Mouse (Mus musculus) liver, embryonic 11.5 days (tissue): ENCODE data around the gene Dsn1. TPM values are rescaled to one million over a fixed set of nuclear protein-coding genes. Genes with fewer than 3 reads are reported as not detected.

ENCODE experiments used
- ATAC-seq: fragments of 200-750 bp; cut with Nextera tagmentation; replicated peaks from 2 replicates; pipeline ENCODE4 v1.8.0; 2017; ENCODE audit warnings: moderate number of reproducible peaks, mild to moderate bottlenecking, moderate TSS enrichment, moderate library complexity; ENCODE audit not compliant: low FRiP score
- DNase-seq: peaks from one replicate; pipeline ENCODE4 v3.0.0-alpha.2; 2017; ENCODE audit warnings: low spot score
- H3K27ac ChIP-seq: fragments of 300-500 bp; sonication (generic); 2 replicates; pipeline ENCODE4 v1.5.1; 2014; ENCODE audit warnings: mild to moderate bottlenecking, low read depth, low read length, control low read depth
- H3K27me3 ChIP-seq: fragments of 300-500 bp; sonication (generic); replicated peaks from 2 replicates; pipeline ENCODE4 v1.6.1; 2014; ENCODE audit warnings: low read length, mixed read lengths; ENCODE audit not compliant: control insufficient read depth, insufficient read depth
- H3K36me3 ChIP-seq: fragments of 300-500 bp; sonication (generic); 2 replicates; pipeline ENCODE4 v1.6.1; 2014; ENCODE audit warnings: mild to moderate bottlenecking, low read length, moderate library complexity, mixed read lengths; ENCODE audit not compliant: control insufficient read depth, insufficient read depth
- H3K4me1 ChIP-seq: fragments of 300-500 bp; sonication (generic); replicated peaks from 2 replicates; pipeline ENCODE4 v1.6.1; 2014; ENCODE audit warnings: low read length, mixed read lengths; ENCODE audit not compliant: control insufficient read depth, insufficient read depth
- H3K4me2 ChIP-seq: fragments of 300-500 bp; sonication (generic); 2 replicates; pipeline ENCODE4 v1.6.1; 2014; ENCODE audit warnings: mild to moderate bottlenecking, control low read depth, moderate library complexity
- H3K4me3 ChIP-seq: fragments of 300-500 bp; sonication (generic); 2 replicates; pipeline ENCODE4 v1.5.1; 2014; ENCODE audit warnings: low read depth, low read length, control low read depth
- H3K9ac ChIP-seq: fragments of 300-500 bp; sonication (generic); 2 replicates; pipeline ENCODE4 v1.6.1; 2014; ENCODE audit warnings: low read depth, low read length, control low read depth
- H3K9me3 ChIP-seq: fragments of 300-500 bp; sonication (generic); 2 replicates; pipeline ENCODE4 v1.6.1; 2016; ENCODE audit warnings: low read length, inconsistent platforms, mixed read lengths; ENCODE audit not compliant: control insufficient read depth
- WGBS: fragments of 180-500 bp; shearing (Covaris S2); extraction: QIAGEN DNeasy Blood & Tissue Kit; methylation state at CpG from one replicate; pipeline ENCODE4 v1.1.7; 2014; 5-methylcytosine and 5-hydroxymethylcytosine counted together
- polyA plus RNA-seq: library from polyadenylated mRNA; unstranded; fragments of >200 nt; fragmentation: Nextera tagmentation; extraction: Ambion mirVana; gene quantifications from 2 replicates; pipeline ENCODE4 v1.2.1, GENCODE M21; 2014

Dsn1 gene
- polyA plus RNA-seq, 1 experiment from 2014 or later: 45.0 TPM

GRCm38 (mm10) chr2:156991470-156992319, 15.3 kb downstream of the Dsn1 start, which contains the start of gene Ndrg3:
TSS of gene Ndrg3 (minus strand) at chr2:156992056.
- H3K4me3 ChIP-seq: peak within 1 kb of the TSS; percentile 87
- H3K36me3 ChIP-seq: peaks cover 17% of the 10 kb centered on the region
- H3K9me3 ChIP-seq: no peaks in the 10 kb centered on the region
- DNase-seq (peak; percentile 94), ATAC-seq (peak; percentile 93)
- H3K27me3 ChIP-seq: no peaks in the 10 kb centered on the region
- H3K27ac ChIP-seq: peak within 1 kb of the TSS; percentile 69
- peak within 1 kb of the TSS; percentile 76 for H3K4me2 ChIP-seq
- H3K9ac ChIP-seq: peak within 1 kb of the TSS; percentile 91
- H3K4me1 ChIP-seq: peaks cover 9% of the 10 kb centered on the region; the same call in 1 of the 2 replicates
- WGBS: under 1% methylated on average over 66 of the region's 66 CpGs

GRCm38 (mm10) chr2:156990727-156991431, 16.1 kb downstream of the Dsn1 start:
- 4% methylated on average over 16 of the region's 16 CpGs for WGBS
- H3K4me1 ChIP-seq: peaks cover 9% of the 10 kb centered on the region; the same call in 1 of the 2 replicates
- H3K27ac ChIP-seq: 0 out of 2 replicates have a peak overlapping the region, but pooled peaks have one; percentile 69
- H3K9me3 ChIP-seq: no peaks in the 10 kb centered on the region
- peak overlapping the region; percentile 76 for H3K4me2 ChIP-seq
- H3K4me3 ChIP-seq: peak overlapping the region; percentile 87
- ATAC-seq: no peak
- peak overlapping the region; percentile 91 for H3K9ac ChIP-seq
- no peak for DNase-seq
- no peaks in the 10 kb centered on the region for H3K27me3 ChIP-seq
- H3K36me3 ChIP-seq: peaks cover 10% of the 10 kb centered on the region

DNA sequence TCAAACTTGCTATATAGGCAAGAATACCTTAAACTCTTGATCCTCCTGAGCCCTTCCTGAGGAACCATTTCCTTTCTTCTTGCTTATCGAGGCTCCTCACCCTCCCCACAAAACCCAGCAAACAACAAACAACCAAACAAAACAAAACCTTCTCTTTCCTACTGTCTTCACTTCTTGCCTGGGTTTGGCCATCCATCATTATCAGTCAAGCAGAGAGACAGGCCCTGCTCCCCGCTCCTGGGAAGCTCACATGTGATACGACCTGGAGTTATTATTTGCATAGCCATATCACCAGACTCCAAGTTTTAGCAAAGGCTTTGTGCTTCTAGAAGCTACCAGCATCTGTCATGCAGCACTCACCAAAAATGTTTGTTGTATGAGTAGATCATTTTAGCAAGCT, 19.6 kb downstream of the Dsn1 start:
- H3K4me1 ChIP-seq: peaks cover 18% of the 10 kb centered on the region
- no peak overlapping the region for H3K4me2 ChIP-seq

GRCm38 (mm10) chr2:156982864-156983263, 24.1 kb downstream of the Dsn1 start:
- Histone ChIP-seq H3K4me2 (peak overlapping the region; percentile 41), H3K4me1 (peaks cover 16% of the 10 kb centered on the region), H3K36me3 (peaks cover 4% of the 10 kb centered on the region; the same call in 1 of the 2 replicates), H3K27me3 (no peaks in the 10 kb centered on the region), H3K9ac (no peak overlapping the region), H3K4me3 (no peak overlapping the region), H3K9me3 (no peaks in the 10 kb centered on the region), H3K27ac (peak overlapping the region; percentile 54; the same call in 1 of the 2 replicates)
- DNase-seq (no peak), ATAC-seq (peak; percentile 84)
- WGBS: 36% methylated on average over 2 of the region's 2 CpGs

More for the DNA sequence above, 19.6 kb downstream of the Dsn1 start:
- H3K4me3 ChIP-seq: no peak overlapping the region
- no peaks in the 10 kb centered on the region for H3K9me3 ChIP-seq
- no peaks in the 10 kb centered on the region for H3K27me3 ChIP-seq
- ATAC-seq (no peak), DNase-seq (no peak)
- no peak overlapping the region for H3K9ac ChIP-seq
- no peaks in the 10 kb centered on the region for H3K36me3 ChIP-seq
- 54% methylated on average over 3 of the region's 3 CpGs for WGBS
- H3K27ac ChIP-seq: no peak overlapping the region

- no peak overlapping the region for H3K27ac ChIP-seq
- H3K9ac ChIP-seq: no peak overlapping the region
- H3K4me2 ChIP-seq: no peak overlapping the region
- H3K4me1 ChIP-seq: peaks cover 11% of the 10 kb centered on the region
- WGBS: 75% methylated on average over 4 of the region's 4 CpGs
- peaks cover 4% of the 10 kb centered on the region; the same call in 1 of the 2 replicates for H3K36me3 ChIP-seq
- no peaks in the 10 kb centered on the region for H3K9me3 ChIP-seq
- no peak for DNase-seq
- no peak overlapping the region for H3K4me3 ChIP-seq
- no peak for ATAC-seq
- no peaks in the 10 kb centered on the region for H3K27me3 ChIP-seq
Observed at GRCm38 (mm10) chr2:156981291-156981690, 25.7 kb downstream of the Dsn1 start.

DNA sequence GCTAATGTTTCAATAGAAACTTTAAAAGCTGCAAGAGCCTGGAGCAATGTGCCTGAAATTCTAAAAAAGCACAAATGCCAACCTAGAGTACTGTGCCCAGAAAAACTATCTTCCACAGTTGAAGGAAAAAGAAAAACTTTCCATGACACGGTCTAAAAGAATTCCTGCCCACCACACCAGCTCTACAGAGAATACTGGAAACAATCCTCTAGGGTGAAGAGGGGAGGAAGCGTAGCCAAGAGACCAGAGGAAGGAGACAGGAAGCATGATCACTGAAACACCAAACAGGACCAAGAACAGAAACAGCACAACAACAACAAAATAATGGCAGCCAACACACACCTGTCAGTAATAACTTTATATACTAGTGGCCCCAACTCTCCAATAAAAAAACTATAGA, 26.9 kb downstream of the Dsn1 start:
- no peaks in the 10 kb centered on the region for H3K27me3 ChIP-seq
- no peaks in the 10 kb centered on the region for H3K9me3 ChIP-seq
- peaks cover 4% of the 10 kb centered on the region; the same call in 1 of the 2 replicates for H3K36me3 ChIP-seq
- no peak overlapping the region for H3K4me2 ChIP-seq
- WGBS: 81% methylated on average over 2 of the region's 2 CpGs
- H3K9ac ChIP-seq: no peak overlapping the region
- DNase-seq (no peak), ATAC-seq (no peak)
- H3K27ac ChIP-seq: no peak overlapping the region
- no peak overlapping the region for H3K4me3 ChIP-seq
- H3K4me1 ChIP-seq: peaks cover 15% of the 10 kb centered on the region

DNA sequence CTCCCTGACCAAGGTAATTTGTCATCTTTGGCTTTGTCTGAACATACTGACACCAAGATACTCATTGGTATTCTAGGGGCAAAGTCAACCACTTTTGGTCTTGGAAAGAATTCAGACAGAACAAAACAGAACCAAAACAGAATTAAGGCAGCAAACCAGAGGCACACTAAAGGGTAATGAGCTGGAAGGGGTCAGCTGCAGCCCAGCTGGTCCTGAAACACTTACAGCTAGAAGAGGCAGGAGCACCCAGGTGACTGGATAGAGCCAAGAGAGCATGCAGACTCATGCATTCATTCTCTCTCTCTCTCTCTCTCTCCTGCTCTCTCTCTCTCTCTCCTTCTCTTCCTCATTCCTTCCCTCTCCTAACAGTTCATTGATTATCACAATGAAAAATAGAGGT, 30.2 kb downstream of the Dsn1 start:
- H3K27ac ChIP-seq: no peak overlapping the region
- no peak for DNase-seq

DNA sequence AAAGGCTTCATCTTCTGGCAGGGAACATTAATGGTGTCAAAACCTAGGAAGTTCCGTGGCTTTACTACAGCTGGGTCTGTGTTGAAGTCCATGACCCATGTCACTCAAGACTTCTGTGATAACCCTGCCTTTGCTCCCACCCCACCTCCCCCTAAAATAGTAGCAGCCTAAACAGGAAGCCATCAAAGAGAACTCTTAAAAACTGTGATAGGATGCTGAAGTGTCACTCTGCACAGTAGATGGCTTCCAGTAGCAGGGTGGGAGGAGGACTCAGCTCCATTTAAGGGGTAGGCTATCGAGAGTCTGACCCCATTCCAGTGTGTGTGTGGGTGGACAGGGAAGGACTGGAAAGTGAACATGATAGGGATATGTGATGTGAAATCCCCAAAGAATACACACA, 32.0 kb downstream of the Dsn1 start:
- no peak; the same call in 1 of the 2 replicates for ATAC-seq

More for the DNA sequence above, 30.2 kb downstream of the Dsn1 start:
- Histone ChIP-seq H3K36me3 (peaks cover 4% of the 10 kb centered on the region; the same call in 1 of the 2 replicates), H3K4me3 (no peak overlapping the region), H3K4me2 (no peak overlapping the region), H3K27me3 (no peaks in the 10 kb centered on the region), H3K9ac (no peak overlapping the region), H3K9me3 (no peaks in the 10 kb centered on the region), H3K4me1 (peaks cover 3% of the 10 kb centered on the region)
- ATAC-seq: no peak

More for the DNA sequence above, 32.0 kb downstream of the Dsn1 start:
- Histone ChIP-seq H3K4me3 (no peak overlapping the region), H3K9ac (no peak overlapping the region), H3K9me3 (no peaks in the 10 kb centered on the region), H3K4me1 (peaks cover 6% of the 10 kb centered on the region), H3K27ac (peak overlapping the region; percentile 48; the same call in 1 of the 2 replicates), H3K4me2 (no peak overlapping the region), H3K27me3 (no peaks in the 10 kb centered on the region), H3K36me3 (peaks cover 4% of the 10 kb centered on the region; the same call in 1 of the 2 replicates)
- WGBS: 36% methylated on average over 2 of the region's 2 CpGs
- DNase-seq: no peak
